Mouse (Mus musculus): ENCODE data around the gene Ccdc116.
"Not testable (repeated sequence)": the region's sequence is repeated elsewhere in the genome, so short reads cannot be mapped to it uniquely, and the experiment has no call there.

The Ccdc116 gene

DNA sequence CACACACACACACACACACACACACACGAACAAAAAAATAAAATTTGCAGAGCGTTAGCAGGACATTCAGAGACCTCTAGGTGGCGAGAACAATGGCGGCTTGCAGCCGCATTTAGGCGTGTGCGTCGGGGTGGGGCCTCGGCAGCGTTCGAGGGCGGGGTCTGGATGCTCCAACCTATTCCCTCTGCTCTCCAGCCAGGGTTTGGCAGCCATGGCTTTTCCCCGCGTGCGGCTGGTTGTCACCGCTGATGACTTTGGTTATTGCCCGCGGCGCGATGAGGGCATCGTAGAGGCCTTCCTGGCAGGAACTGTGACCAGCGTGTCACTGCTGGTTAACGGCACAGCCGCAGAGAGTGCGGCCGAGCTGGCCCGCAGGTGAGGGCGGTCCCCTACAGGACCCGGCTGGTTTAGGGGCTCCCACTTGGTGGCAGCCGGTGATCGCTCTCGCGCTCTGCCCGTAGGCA lies at the start of gene Ccdc116:
Gene Ccdc116 (minus strand): TSS at position 458 of the 464 bp plus-strand sequence.
- DNase-seq (ENCODE audit: low read depth, low spot score) = peak; percentile 41

DNA sequence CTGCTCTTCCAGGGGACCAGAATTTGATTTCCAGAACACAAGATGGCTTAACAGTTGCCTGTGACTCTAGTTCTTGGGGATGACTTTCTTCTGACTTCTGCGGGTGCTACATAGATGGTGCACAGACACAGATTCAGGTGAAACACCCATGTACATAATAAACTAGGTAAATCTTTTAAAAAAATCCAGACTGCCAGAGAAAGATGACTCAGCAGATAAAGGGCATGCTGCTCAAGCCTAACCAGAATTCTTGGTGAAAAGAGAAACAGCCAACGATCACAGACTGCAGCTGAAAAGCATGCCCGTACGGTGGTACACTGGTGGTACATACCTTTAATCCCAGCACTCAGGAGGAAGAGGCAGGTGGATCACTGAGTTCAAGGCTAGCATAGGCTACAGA lies 46.8 kb upstream of the Ccdc116 start:
- DNase-seq (ENCODE audit: low read depth, low spot score) = no peak

DNA sequence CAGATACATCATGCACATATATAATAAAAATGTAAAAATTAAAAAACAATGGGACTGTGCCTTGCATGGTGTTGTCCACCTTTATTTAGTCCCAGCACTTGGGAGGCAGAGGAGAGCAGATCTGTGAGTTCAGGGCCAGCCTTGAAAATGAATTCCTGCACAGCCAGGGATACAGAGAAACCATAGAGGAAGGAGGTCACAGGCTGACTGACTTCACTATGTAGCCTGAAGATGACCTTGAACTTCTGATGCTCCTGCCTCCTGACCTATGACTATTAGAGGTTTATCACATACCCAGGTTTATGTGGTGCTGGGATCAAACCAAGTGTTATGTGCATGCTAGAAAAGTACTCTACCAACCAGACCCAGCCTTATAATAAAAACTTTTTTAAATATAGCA lies 38.4 kb upstream of the Ccdc116 start:
- no peak for DNase-seq (ENCODE audit: low read depth, low spot score)

DNA sequence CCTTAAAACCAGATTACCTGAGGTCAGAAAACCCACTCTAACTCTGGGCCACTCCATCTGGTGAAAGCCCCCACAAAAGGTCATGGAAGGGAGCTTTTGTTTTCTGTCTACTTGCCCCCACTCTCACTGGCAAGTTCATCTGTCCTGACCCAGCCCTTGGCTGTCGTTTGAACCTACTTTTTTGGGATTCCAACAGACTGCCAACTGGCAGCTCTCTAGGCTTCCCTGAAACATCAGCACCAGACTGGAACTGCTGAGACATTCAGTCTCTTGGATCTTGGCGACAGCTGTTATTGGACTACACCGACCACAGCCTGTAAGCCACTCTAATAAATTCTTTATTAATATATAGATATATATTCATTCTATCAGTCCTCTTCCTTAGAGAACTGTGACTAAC lies 36.0 kb upstream of the Ccdc116 start:
- peak; percentile 44 for DNase-seq (ENCODE audit: low read depth, low spot score)

DNA sequence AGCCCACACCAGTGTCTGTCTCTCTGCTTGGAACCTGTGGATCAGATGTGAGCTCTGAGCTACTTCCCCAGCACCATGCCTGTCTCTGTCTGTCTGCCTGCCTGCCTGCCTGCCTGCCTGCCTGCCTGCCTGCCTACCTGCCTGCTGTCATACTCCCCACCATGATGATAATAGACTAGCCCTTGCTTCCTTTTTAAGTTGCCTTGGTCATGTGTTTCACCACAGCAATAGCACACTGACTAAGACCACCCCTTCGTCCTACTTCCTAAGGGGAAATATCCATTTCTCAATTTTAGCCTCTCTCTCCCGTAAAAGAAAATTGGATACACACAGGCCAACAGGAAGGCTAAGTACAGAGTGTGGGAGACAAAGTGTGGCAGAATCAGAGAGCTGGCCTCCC lies 35.1 kb upstream of the Ccdc116 start:
- DNase-seq (ENCODE audit: low read depth, low spot score) = no peak

DNA sequence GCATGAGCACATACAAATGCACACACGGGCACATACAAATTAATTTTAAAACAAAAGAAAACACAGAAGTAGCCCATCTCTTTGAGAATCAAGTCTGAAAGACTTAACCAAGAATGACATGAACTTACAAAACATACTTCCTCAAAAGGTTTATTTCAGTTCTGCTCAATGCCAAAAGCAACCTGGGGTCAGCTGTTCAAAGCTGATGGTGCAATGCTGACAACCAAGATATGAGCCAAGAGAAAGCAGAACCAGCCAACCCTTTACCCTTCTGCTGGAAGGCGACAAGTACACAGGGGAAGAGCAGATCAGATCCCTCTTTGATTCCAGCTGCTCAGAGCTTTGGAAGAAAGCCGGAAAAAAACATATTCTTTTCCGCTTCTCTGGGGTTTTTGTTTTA lies 34.4 kb upstream of the Ccdc116 start:
- DNase-seq (ENCODE audit: low read depth, low spot score) = peak; percentile 67

DNA sequence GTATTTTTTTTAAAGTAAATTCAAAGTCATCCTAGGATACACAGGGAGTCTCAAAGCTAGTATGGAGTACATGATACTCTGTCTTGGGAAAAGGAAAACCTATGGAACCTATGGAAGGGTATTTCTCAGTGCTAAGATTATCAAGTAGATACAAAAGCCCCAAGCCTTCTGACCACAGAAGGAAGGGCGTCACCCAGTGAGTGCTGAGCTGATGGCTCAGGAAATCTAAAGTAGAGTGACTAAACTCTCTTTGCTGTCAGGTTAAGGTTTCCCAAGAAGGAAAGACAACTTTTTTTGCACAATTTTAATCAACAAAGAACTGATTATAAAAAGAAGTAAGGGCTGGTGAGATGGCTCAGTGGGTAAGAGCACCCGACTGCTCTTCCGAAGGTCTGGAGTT lies 32.7 kb upstream of the Ccdc116 start:
- DNase-seq (ENCODE audit: low read depth, low spot score) = no peak

DNA sequence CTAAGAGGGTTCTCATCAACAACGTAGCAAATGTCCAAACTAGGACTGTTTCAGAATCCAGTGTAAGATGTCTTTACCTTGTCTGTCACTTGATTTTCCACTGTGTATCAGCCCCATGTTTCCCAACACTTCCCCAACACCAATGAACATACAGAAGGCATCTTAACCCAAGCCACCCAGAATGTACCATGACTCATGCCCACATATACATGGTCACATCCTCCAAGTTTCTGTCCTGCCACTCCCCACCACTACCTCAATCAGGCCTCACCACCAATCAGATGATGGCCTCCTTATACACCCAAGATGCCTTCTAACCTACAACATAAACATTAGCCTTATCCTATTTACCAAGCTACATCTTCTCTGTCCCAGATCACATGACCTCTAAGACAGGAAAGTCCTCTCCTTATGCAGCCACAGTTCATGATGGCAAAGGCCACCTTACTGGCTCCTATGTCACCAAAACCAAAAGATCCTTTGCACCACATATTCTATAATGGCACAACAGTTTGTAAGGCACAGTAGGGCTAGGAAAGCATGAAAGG lies 30.7 kb upstream of the Ccdc116 start:
- no peak for DNase-seq (ENCODE audit: low read depth, low spot score)

DNA sequence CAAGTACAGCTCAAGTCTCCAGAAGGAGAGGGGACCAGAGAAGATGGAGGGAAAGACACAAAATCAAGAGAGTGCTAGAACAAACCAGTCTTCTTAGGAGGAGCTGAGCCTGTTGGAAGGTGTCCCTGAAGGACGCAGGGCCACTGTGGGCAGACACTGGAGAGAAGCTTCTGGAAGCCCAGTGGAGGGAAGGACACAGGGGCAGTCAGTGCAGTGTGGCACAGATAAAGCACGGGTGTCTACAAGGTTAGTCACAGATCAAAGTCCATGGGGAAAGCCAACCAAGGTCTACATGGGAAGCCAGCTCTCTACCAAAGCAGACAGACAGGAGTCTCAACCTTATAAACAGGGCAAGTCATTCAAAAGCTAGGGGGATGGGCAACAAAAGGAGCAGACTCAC lies 28.7 kb upstream of the Ccdc116 start:
- no peak for DNase-seq (ENCODE audit: low read depth, low spot score)

DNA sequence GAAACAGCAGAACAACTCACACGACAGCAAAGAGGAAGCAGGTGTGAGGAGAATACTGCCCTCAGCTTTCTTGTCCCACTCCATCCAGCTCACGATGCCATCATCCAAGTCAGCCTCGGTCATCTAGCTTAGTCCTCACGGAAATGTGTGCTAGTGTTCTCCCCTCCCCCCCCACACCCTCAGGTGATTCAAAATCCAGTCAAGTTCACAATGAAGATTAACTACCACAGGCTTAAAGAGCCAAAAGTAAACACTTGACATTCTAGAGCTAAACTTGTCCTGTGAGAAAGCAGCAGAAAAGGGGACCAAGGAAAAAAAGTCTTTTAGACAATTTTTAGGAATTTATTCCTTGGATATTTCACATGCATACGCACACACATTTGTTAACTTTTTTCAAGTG lies 21.0 kb upstream of the Ccdc116 start:
- no peak for DNase-seq (ENCODE audit: low read depth, low spot score)

DNA sequence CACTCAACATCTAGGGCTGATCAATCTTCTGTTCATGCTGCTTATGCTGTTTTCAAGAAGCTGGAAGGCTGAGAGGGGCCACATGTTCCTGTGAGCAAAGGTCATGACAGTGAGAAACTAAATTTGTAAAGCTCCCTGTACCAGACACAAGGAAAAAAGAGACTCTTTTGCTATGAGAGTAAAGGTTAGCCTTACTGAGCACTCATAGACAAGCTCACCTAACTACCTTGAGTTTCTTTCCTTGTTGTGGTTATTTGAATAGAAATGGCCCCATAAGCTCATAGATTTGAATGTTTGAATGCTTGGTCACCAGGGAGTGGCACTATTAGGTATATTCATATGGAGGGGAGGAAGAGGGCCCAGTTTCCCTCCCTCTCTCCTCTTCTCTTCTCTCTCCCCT lies 20.1 kb upstream of the Ccdc116 start:
- DNase-seq (ENCODE audit: low read depth, low spot score) = no peak

DNA sequence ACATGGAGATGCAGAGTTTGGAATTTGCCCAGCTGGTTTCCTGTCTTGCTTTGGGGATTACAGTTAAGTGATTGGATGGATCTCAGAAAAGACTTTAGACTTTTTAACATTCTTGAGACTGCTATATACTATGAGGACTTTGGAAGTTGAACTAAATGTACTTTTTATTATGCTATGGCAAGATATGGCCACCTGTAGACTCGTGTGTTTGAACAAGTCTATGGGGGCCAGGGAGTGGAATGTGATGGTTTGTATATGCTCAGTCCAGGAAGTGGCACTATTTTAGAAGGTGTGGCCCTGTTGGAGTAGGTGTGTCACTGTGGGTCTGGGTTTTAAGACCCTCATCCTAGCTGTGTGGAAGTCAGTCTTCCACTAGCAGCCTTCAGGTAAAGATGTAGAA lies 18.4 kb upstream of the Ccdc116 start:
- DNase-seq (ENCODE audit: low read depth, low spot score) = not testable (repeated sequence)

DNA sequence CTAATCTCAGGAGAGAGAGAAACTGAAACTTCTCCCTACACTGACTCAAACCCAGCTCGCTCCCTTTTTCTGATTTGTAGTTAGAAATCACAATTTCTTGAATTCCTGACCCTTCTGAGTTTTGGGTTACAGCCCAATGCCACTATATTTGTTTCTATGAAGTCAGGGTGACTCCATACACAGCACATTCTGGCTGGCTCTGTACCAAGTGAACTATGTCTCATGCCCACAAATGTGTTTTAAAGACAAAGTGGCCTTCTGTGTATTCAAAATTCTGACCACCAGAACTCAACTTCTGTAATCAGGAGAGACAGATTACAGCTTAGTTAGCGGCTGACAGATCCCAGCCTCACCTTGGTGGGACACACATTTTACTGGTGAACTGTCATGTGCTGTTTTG lies 7.3 kb upstream of the Ccdc116 start:
- no peak for DNase-seq (ENCODE audit: low read depth, low spot score)

DNA sequence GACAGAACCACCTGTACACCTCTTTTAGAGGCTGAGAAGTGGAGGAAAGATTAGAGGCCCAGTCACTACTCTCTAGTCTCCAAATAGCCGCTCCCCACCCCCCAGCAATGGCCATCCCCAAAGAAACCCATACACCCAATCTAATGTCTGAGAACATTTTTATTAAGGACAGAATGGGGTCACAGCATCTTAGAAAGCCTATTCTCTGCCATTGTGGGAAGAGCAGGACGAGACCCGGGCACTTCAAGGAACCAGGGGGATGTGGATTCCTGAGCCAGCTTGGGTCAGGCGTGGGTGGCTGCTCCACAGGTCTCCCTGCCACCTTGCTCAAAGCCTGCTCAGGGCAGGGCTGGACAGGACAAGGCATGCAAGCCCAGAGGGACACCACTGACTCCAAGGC lies 4.8 kb upstream of the Ccdc116 start:
- DNase-seq (ENCODE audit: low read depth, low spot score) = no peak

DNA sequence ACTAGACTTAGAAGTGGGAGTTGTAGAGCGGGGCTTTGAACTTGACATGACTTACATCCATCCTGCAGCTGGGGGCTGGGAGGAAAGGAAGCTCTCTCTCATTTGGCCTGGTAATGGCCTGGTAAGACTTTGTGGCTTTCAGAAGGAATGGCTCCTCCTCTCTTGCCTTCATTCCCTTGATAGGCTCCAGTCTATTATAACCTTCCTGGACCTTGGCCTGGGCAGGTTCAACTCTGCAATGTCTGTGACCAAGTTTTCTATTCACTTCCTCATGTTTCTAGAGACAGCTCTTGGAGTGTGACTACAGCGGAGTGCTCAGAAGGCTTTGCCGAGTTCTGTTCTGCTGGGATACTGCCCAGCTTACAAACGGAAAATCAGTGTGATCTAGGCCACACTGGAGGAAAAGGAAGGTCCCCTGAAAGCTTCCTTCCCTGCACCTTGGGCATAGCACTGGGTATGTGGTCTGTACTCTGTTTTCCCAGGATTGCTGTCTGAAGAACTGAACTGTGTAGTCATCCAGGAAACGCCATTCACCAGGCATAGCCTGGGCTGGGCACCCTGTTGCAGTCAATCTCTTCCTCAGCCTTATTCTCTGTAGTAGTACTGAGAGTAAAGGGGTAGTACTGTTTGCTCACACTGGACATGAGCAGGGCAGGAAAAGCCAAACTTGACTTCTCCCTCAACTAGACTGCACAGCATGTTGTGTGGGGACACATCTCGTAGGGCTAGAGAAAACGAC lies 3.7 kb upstream of the Ccdc116 start:
- DNase-seq (ENCODE audit: low read depth, low spot score) = no peak

DNA sequence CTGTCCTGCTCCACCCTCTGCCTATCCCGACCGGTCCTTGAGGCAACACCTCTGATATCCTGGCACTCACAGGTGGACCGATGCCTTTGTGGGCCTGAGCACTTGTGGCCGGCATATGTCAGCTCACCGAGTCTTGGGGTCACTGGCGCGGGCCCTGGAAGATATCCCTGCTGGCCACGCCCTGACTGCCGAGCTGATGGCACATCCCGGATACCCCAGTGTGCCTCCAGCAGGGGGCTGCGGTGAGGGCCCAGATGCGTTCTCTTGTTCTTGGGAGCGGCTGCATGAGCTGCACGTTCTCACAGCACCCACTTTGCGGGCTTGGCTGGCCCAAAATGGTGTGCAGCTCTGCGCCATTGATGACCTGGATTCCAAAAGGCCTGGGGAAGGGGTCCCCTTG lies 1.1 kb upstream of the Ccdc116 start:
- no peak for DNase-seq (ENCODE audit: low read depth, low spot score)

DNA sequence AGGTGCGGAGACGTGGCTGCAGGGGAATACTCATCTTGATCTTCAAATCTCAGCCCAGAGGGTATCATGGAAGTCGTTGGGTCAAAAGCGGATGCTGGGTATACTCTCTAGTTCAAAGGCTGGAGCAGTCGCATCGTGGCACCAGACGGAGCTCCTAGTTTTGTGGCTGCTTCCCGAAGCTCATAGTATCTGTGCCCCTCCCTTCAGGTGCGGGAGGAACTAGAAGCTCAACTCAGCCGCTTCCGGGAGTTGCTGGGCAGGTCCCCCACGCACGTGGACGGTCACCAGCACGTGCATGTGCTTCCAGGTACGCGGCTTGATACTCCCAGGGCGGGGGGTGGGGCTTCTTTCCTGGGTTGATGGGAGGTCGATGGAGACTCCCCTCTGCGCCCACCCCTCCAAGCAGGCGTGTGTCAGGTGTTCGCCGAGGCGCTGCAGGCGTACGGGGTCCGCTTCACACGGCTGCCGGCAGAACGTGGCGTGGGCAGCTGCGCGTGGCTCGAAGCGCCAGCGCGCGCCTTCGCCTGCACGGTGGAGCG lies 431 bp upstream of the Ccdc116 start:
- no peak for DNase-seq (ENCODE audit: low read depth, low spot score)

DNA sequence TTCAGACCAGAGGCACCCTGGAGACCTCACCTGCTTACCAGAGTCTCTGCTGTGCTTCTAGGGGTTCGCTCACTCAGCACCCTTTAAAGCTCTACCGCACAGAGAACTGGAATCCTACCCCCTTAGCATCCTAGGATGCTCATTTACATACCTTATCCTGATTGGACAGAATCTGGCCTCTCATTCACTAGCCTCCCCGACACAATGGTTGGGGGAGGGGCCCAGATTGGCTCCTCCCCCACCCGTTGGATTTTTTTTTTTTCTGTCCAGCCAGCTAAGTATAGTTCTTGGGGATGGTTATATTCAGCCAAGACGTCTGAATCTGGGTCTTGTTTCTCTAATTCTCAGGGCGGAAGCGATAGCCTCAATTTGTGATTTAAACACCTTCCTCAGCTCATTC lies 2.7 kb downstream of the Ccdc116 start, which contains the start of gene Ydjc:
Gene Ydjc (plus strand): TSS at position 283 of the 400 bp plus-strand sequence.
- no peak for DNase-seq (ENCODE audit: low read depth, low spot score)

DNA sequence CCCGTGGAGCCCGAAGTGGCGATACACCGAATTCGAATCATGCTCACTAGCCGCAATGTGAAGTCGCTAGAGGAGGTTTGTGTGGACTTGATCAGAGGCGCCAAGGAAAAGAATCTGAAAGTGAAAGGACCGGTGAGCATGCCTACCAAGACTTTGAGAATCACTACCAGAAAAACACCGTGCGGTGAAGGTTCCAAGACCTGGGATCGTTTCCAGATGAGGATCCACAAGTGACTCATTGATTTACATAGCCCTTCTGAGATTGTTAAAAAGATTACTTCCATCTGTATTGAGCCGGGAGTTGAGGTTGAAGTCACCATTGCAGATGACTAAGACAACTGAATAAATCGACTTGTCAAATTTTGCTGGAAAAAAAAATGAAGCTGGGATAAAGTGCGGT lies 9.7 kb downstream of the Ccdc116 start:
- no peak for DNase-seq (ENCODE audit: low read depth, low spot score)

DNA sequence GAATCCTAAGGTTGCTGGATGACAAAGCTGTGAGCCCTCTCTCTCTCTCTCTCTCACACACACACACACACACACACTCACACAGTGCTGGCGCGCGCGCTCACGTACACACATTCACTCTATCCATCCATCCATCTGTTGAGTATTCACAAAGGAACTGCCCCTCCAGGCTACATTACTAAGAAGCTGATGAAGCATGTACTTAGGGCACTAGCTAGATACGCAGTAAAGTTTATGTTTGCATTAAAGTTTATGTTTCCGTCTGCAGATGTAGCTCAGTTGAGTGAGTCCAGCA lies 14.2 kb downstream of the Ccdc116 start:
- DNase-seq (ENCODE audit: low read depth, low spot score) = no peak

DNA sequence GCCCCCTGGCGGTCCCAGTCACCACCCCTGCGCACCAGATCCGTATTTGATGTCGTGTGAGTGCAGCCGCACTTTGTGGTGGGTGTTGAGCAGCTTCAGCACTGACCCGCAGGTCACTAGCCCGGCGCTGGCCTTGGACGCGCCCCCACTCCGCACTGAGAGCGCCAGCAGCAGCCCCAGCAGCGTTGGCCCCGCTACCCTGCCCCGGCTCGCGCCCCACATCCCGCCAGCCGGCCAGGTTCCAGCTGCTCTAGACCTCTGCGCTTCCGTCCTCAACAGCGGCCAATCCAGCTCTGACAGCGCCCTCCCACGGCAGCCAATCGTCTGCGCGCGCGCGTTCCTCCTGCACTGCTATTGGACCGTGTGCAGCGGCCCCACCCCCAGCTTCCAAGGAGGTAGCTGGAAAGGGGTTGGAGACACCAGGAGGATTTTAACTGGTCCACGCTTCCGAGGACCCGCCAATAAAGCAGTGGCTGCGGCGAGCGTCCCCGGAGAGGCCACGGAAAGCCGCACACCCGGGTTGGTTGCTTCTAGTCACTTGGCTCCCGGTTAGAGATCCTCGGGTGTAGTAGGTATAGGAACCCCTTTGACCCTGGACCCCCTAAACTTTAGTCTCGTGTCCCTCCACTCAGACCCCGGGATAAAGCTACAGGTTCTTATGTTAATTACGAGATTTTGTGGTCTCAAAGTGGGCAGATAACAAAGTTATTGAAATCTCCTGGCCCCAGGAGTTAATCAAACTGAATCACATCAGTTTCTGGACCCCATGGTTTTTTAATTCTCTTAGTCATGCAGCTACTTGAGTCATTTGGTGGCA lies 14.7 kb downstream of the Ccdc116 start, which contains the start of gene Sdf2l1:
Gene Sdf2l1 (minus strand): TSS at position 295 of the 817 bp plus-strand sequence.
- DNase-seq (ENCODE audit: low read depth, low spot score) = peak; percentile 92
